Mouse (Mus musculus) cerebellum, postnatal 4 days (tissue): Measurements from ENCODE around the gene Tstd3.
"Not testable (repeated sequence)": the region's sequence is repeated elsewhere in the genome, so short reads cannot be mapped to it uniquely, and the experiment has no call there.

Source experiments
- DNase-seq, 2 experiments: peaks; one replicate each; pipeline ENCODE4 v3.0.0; 2022; ENCODE audit warnings: low spot score in 2 of 2, mixed read lengths in 1 of 2

Gene Tstd3

DNA sequence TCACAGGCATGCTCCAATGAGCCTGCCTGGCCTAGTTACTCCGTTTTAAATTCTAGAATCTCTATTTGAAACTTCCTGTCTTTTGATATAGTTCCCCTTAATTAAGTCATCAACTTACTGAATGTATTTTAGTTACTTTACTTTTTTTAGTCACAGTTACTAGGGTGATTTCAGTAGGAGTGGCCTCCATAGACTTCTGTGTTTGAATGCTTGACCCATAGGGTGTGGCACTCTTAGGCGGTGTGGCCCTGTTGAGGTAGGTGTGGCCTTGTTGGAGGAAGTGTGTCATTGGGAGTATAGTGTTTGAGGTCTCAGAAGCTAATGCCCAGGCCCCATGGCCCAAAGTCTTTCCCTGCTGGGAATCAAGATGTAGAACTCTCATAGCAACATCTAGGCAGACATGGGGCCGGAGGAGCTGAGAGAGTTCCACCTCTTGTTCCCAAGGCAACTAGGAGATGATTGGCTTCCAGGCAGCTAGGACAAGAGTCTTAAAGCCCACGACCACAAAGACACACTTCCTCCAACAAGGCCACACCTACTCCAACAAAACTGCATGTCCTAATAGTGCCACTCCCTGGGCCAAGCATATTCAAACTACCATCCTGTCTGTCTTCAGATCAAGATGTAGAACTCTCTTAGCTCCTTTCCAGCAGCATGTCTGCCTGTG lies 11.8 kb downstream of the Tstd3 start:
- DNase-seq, result no peak

GRCm38 (mm10) chr4:21745723-21746122 lies 21.3 kb downstream of the Tstd3 start:
- no peak for DNase-seq

DNA sequence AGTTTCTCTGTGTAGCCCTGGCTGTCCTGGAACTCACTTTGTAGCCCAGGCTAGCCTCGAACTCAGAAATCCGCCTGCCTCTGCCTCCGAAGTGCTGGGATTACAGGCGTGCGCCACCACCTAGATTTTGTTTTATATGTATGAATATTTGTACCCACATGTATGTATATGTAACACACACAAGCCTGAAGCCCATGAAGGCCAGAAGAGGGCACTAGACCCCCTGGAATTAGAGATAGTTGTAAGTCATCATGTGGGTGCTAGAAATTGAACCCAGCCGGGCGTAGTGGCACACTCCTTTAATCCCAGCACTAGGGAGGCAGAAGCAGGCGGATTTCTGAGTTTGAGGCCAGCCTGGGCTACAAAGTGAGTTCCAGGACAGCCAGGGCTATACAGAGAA lies 22.9 kb downstream of the Tstd3 start:
- not testable (repeated sequence) for DNase-seq

DNA sequence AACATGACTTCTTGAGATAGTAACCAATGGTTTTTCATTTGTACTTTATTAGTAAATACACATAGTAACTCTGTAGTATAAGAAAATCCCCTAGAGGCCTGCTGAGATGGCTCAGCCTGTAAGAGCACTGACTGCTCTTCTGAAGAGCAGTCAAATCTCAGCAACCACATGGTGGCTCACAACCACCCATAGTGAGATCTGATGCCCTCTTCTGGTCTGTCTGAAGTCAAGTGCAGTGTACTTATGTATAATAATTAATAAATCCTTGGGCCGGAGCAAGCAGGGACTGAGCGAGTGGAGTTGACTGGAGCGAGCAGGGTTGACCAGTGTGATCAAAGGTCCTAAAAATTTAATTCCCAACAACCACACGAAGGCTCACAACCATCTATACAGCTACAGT lies 27.8 kb downstream of the Tstd3 start:
- DNase-seq, result no peak

DNA sequence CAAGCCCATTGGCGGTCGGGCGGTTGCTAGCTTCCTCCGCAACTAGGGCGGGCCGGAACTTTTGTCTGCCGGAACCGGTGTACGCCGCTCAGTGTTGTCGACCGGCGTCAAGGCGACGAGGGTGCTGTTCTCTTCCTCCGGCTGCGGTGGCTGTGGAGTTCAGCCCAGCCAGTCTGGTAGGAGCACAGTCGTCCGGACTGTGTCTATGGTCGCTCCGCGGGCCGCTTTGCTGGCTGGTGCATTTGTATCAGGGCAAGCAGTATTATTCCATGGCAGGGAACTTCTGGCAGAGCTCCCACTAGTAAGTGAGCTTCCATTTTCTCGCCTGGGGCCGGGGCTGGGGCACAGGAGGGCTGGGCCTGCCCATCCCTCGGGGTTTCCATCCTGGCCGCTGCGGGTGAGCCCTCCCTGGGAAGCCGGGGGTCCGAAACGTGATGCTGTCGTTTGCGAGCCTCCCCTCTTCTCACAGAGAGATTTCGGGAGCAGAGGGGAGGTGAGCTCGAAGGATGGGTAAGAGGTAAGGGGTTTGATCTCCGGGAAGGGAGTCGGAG lies 39.3 kb downstream of the Tstd3 start, which contains the start of gene Ccnc:
Ccnc (plus strand) TSS at position 87 of the 551 bp plus-strand sequence.
- peak; percentile 75 to 89 for DNase-seq

DNA sequence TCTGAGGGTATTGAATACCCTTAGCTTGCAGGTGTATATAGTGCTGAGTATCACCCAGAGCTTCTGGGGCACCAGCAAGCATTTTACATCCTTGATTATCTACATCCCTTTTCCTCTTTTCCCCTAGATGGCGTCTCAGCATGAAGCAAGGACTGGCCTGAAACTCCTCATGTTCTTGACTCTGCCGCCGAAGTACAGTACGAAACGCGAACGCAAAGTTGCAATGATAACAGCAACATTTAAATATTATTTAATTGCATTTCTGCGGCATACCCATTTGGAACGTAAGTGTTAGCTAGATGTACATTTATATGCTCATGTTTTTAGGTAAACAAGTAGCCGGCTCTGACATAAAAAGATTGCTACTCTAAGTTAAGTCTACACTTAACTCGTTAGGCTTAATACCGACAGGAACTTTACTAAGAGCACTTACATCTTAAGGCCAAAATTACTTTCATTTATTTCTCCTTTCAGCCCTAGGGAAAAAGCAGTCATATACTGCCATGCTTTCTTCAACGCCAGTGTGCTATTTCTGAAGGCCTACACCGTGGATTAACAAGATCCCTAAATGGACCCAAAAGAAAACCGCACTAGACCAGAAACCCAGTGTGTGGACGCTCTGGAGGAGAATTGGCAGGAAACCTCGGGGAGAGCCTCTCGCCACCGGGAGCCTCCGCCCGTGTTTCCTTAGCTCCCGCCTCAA lies 39.9 kb downstream of the Tstd3 start:
- peak in 1 of 2 experiments; percentile 22 for DNase-seq

DNA sequence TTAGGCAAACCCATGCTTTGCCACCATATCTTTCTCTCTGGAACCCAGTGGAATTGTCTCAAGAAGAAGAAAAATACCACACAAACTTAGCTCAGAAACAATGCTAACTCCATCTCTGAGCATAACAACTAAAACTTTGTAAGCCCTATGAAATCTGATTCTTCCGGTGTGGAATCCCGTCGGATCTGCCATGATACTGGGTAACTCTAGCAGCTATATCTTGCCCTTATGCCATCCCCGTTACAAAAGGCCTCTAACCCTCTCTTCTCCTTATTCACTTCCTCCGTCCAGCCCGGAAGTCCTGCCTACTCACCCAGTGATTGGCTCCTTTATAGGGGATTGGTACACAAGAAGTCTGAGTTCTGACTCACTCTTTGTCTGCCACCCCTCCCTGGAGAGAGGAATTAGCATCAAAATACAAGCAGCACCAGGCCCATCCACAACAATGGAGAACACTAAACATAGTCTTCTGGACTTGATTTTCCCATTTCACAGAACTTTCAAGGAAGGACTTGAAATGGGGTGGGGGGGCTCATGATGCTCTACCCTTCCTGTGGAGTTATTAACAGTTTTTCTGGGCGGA lies 44.2 kb downstream of the Tstd3 start:
- DNase-seq, result no peak

DNA sequence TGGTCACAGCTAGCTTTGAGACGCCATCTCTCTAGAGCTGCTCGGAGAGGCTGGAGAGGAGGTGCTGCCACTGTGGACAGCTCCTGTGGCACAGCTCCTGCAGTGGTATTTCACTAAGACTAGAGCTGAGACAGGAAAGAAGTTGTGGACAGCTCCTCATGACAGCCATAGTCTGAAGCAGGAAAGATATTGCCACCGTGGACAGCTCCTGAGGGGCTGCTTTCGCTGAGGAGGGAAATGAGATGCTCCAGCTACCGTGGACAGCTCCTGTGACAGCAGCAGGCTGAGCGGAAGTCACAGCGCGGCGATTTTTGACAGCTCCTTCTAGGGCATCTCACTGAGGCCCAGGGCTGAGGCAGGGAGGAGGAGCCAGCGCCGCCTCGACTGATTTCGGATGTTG lies 54.9 kb downstream of the Tstd3 start:
- peak in 1 of 2 experiments; percentile 47 for DNase-seq
